Mouse (Mus musculus) hindbrain, embryonic 16.5 days (tissue): Measurements from ENCODE around the gene She. TPM values are rescaled to one million over a fixed set of nuclear protein-coding genes. Genes with fewer than 3 reads are reported as not detected.
A peak's percentile ranks its signal among the peaks of the same experiment; 100 is the strongest.

Source experiments
- ATAC-seq: fragments of 200-750 bp; cut with Nextera tagmentation; 2 replicates; pipeline ENCODE4 v1.8.0; 2017; ENCODE audit warnings: moderate TSS enrichment, moderate library complexity
- H3K27ac ChIP-seq: fragments of 300-500 bp; sonication (generic); 2 replicates; pipeline ENCODE4 v1.5.1; 2014; ENCODE audit warnings: low read depth, mild to moderate bottlenecking, control low read depth, low read length, moderate library complexity
- H3K27me3 ChIP-seq: fragments of 300-500 bp; sonication (generic); replicated peaks from 2 replicates; pipeline ENCODE4 v1.6.1; 2014; ENCODE audit warnings: low read length; ENCODE audit not compliant: control insufficient read depth, insufficient read depth
- H3K36me3 ChIP-seq: fragments of 300-500 bp; sonication (generic); 2 replicates; pipeline ENCODE4 v1.6.1; 2014; ENCODE audit warnings: mild to moderate bottlenecking, low read length, moderate library complexity, mixed read lengths; ENCODE audit not compliant: control insufficient read depth, insufficient read depth
- H3K4me1 ChIP-seq: fragments of 300-500 bp; sonication (generic); 2 replicates; pipeline ENCODE4 v1.6.1; 2014; ENCODE audit warnings: low read depth, low read length; ENCODE audit not compliant: control insufficient read depth, insufficient read depth
- H3K4me2 ChIP-seq: fragments of 300-500 bp; sonication (generic); 2 replicates; pipeline ENCODE4 v1.6.1; 2014; ENCODE audit warnings: mild to moderate bottlenecking, low read length, control low read depth, moderate library complexity
- H3K4me3 ChIP-seq: fragments of 300-500 bp; sonication (generic); 2 replicates; pipeline ENCODE4 v1.5.1; 2014; ENCODE audit warnings: mild to moderate bottlenecking, low read length, control low read depth, moderate library complexity
- H3K9ac ChIP-seq: fragments of 300-500 bp; sonication (generic); 2 replicates; pipeline ENCODE4 v1.6.1; 2014; ENCODE audit warnings: low read depth, mild to moderate bottlenecking, control low read depth, low read length, moderate library complexity
- H3K9me3 ChIP-seq: fragments of 300-500 bp; sonication (generic); 2 replicates; pipeline ENCODE4 v1.6.1; 2014; ENCODE audit warnings: mild to moderate bottlenecking, low read length, moderate library complexity; ENCODE audit not compliant: control insufficient read depth
- WGBS: fragments of 180-500 bp; shearing (Covaris S2); extraction: QIAGEN DNeasy Blood & Tissue Kit; methylation state at CpG from one replicate; pipeline ENCODE4 v1.1.7; 2014; 5-methylcytosine and 5-hydroxymethylcytosine counted together
- polyA plus RNA-seq: library from polyadenylated mRNA; unstranded; fragments of >200 nt; fragmentation: Nextera tagmentation; extraction: Ambion mirVana; gene quantifications from 2 replicates; pipeline ENCODE4 v1.2.1, GENCODE M21; 2015

Gene She
- polyA plus RNA-seq, 1 experiment from 2014 or later: 1.2 TPM

- Histone ChIP-seq H3K4me2 (no peak overlapping the region), H3K4me3 (no peak overlapping the region), H3K4me1 (no peaks in the 10 kb centered on the region), H3K27ac (no peak overlapping the region), H3K9ac (no peak overlapping the region), H3K27me3 (no peaks in the 10 kb centered on the region), H3K36me3 (no peaks in the 10 kb centered on the region), H3K9me3 (no peaks in the 10 kb centered on the region)
- 91% methylated on average over 6 of the region's 6 CpGs for WGBS
- ATAC-seq: no peak
These were observed 16.9 kb downstream of the She start for GRCm38 (mm10) chr3:89848083-89848482.

GRCm38 (mm10) chr3:89853752-89854151, 22.6 kb downstream of the She start:
- WGBS: 63% methylated on average over 5 of the region's 5 CpGs
- H3K27ac ChIP-seq: no peak overlapping the region
- no peaks in the 10 kb centered on the region for H3K9me3 ChIP-seq
- H3K27me3 ChIP-seq: no peaks in the 10 kb centered on the region
- no peak overlapping the region for H3K4me3 ChIP-seq
- no peaks in the 10 kb centered on the region for H3K4me1 ChIP-seq
- no peak overlapping the region for H3K4me2 ChIP-seq
- ATAC-seq: no peak
- H3K36me3 ChIP-seq: no peaks in the 10 kb centered on the region
- H3K9ac ChIP-seq: no peak overlapping the region

- H3K9ac ChIP-seq: no peak overlapping the region
- H3K27me3 ChIP-seq: no peaks in the 10 kb centered on the region
- 79% methylated on average over 3 of the region's 3 CpGs for WGBS
- H3K4me3 ChIP-seq: no peak overlapping the region
- ATAC-seq: no peak
- H3K4me1 ChIP-seq: peaks cover 4% of the 10 kb centered on the region
- no peak overlapping the region for H3K27ac ChIP-seq
- H3K4me2 ChIP-seq: no peak overlapping the region
- no peaks in the 10 kb centered on the region for H3K36me3 ChIP-seq
- H3K9me3 ChIP-seq: no peaks in the 10 kb centered on the region
These were observed 26.2 kb downstream of the She start for GRCm38 (mm10) chr3:89857353-89857752.

- Histone ChIP-seq H3K4me3 (no peak overlapping the region), H3K27me3 (no peaks in the 10 kb centered on the region), H3K27ac (no peak overlapping the region), H3K4me2 (no peak overlapping the region), H3K9ac (no peak overlapping the region), H3K36me3 (no peaks in the 10 kb centered on the region), H3K9me3 (no peaks in the 10 kb centered on the region), H3K4me1 (peaks cover 4% of the 10 kb centered on the region)
- 12% methylated on average over 4 of the region's 4 CpGs for WGBS
- ATAC-seq: peak; percentile 32; the same call in 1 of the 2 replicates
These were observed 27.0 kb downstream of the She start for GRCm38 (mm10) chr3:89858123-89858522.

- no peak overlapping the region for H3K27ac ChIP-seq
- ATAC-seq: peak; percentile 69; the same call in 1 of the 2 replicates
- WGBS: 69% methylated on average over 8 of the region's 8 CpGs
- H3K27me3 ChIP-seq: no peaks in the 10 kb centered on the region
- H3K4me3 ChIP-seq: no peak overlapping the region
- H3K9ac ChIP-seq: no peak overlapping the region; the same call in 1 of the 2 replicates
- H3K4me2 ChIP-seq: no peak overlapping the region
- peaks cover 4% of the 10 kb centered on the region for H3K4me1 ChIP-seq
- H3K9me3 ChIP-seq: no peaks in the 10 kb centered on the region
- H3K36me3 ChIP-seq: no peaks in the 10 kb centered on the region
These were observed 27.7 kb downstream of the She start for GRCm38 (mm10) chr3:89858888-89859287.

GRCm38 (mm10) chr3:89859936-89860335, 28.8 kb downstream of the She start:
- WGBS: 73% methylated on average over 3 of the region's 3 CpGs
- Histone ChIP-seq H3K27me3 (no peaks in the 10 kb centered on the region), H3K4me2 (no peak overlapping the region), H3K4me1 (peaks cover 4% of the 10 kb centered on the region), H3K36me3 (no peaks in the 10 kb centered on the region), H3K9ac (no peak overlapping the region), H3K4me3 (no peak overlapping the region), H3K9me3 (no peaks in the 10 kb centered on the region), H3K27ac (no peak overlapping the region)
- ATAC-seq: no peak

- no peaks in the 10 kb centered on the region for H3K27me3 ChIP-seq
- H3K9me3 ChIP-seq: no peaks in the 10 kb centered on the region
- no peak overlapping the region for H3K27ac ChIP-seq
- H3K36me3 ChIP-seq: no peaks in the 10 kb centered on the region
- WGBS: 93% methylated on average over 3 of the region's 3 CpGs
- no peak for ATAC-seq
- H3K4me3 ChIP-seq: no peak overlapping the region
- no peak overlapping the region for H3K4me2 ChIP-seq
- no peak overlapping the region for H3K9ac ChIP-seq
- H3K4me1 ChIP-seq: peaks cover 8% of the 10 kb centered on the region
These were observed 29.2 kb downstream of the She start for GRCm38 (mm10) chr3:89860343-89860742.

GRCm38 (mm10) chr3:89861070-89861469, 29.9 kb downstream of the She start:
- H3K36me3 ChIP-seq: no peaks in the 10 kb centered on the region
- no peak overlapping the region for H3K4me3 ChIP-seq
- 16% methylated on average over 4 of the region's 4 CpGs for WGBS
- ATAC-seq: peak; percentile 70; the same call in 1 of the 2 replicates
- 0 out of 2 replicates have a peak overlapping the region, but pooled peaks have one; percentile 10 for H3K9ac ChIP-seq
- peaks cover 8% of the 10 kb centered on the region for H3K4me1 ChIP-seq
- no peak overlapping the region for H3K4me2 ChIP-seq
- no peaks in the 10 kb centered on the region for H3K27me3 ChIP-seq
- no peak overlapping the region for H3K27ac ChIP-seq
- H3K9me3 ChIP-seq: no peaks in the 10 kb centered on the region

- Histone ChIP-seq H3K9ac (no peak overlapping the region), H3K27ac (no peak overlapping the region), H3K9me3 (no peaks in the 10 kb centered on the region), H3K4me1 (peaks cover 8% of the 10 kb centered on the region), H3K4me3 (no peak overlapping the region), H3K4me2 (no peak overlapping the region), H3K27me3 (no peaks in the 10 kb centered on the region), H3K36me3 (no peaks in the 10 kb centered on the region)
- ATAC-seq: no peak
- WGBS: 86% methylated on average over 8 of the region's 8 CpGs
These were observed 31.1 kb downstream of the She start for GRCm38 (mm10) chr3:89862182-89862761.
